Mouse (Mus musculus) neural tube, embryonic 10.5 days (tissue): ENCODE results near the gene Camta2.

ENCODE experiments used
- DNase-seq: peaks from one replicate; pipeline ENCODE4 v3.0.0-alpha.2; 2017; ENCODE audit warnings: low spot score; ENCODE audit errors: extremely low spot score

Camta2 gene

GRCm38 (mm10) chr11:70648512-70648911 lies 39.4 kb downstream of the Camta2 start:
- DNase-seq: no peak

- no peak for DNase-seq
Observed at GRCm38 (mm10) chr11:70647716-70648420, 40.0 kb downstream of the Camta2 start.

- peak; percentile 95 for DNase-seq
Observed at GRCm38 (mm10) chr11:70646691-70647650, 40.9 kb downstream of the Camta2 start, which contains the start of the genes Rnf167 and Slc25a11. Rnf167 (plus strand) TSS chr11:70647235. Slc25a11 (minus strand) TSS chr11:70647479.

GRCm38 (mm10) chr11:70646259-70646555 lies 41.7 kb downstream of the Camta2 start:
- DNase-seq: no peak

- no peak for DNase-seq
Observed at GRCm38 (mm10) chr11:70645461-70646258, 42.2 kb downstream of the Camta2 start.

- no peak for DNase-seq
Observed at GRCm38 (mm10) chr11:70644564-70645103, 43.3 kb downstream of the Camta2 start.

- no peak for DNase-seq
Observed at GRCm38 (mm10) chr11:70643051-70643450, 44.9 kb downstream of the Camta2 start.

- no peak for DNase-seq
Observed at GRCm38 (mm10) chr11:70641241-70641640, 46.7 kb downstream of the Camta2 start.

GRCm38 (mm10) chr11:70639976-70640375 lies 47.9 kb downstream of the Camta2 start:
- DNase-seq: no peak

GRCm38 (mm10) chr11:70638714-70639278 lies 49.1 kb downstream of the Camta2 start, which contains the start of gene Gp1ba:
Gp1ba (plus strand) TSS chr11:70639122.
- DNase-seq: no peak

GRCm38 (mm10) chr11:70638293-70638692 lies 49.6 kb downstream of the Camta2 start:
- no peak for DNase-seq

- DNase-seq: no peak
Observed at GRCm38 (mm10) chr11:70637764-70638163, 50.1 kb downstream of the Camta2 start.

GRCm38 (mm10) chr11:70635601-70636000 lies 52.3 kb downstream of the Camta2 start:
- DNase-seq: no peak

GRCm38 (mm10) chr11:70630129-70630528 lies 57.8 kb downstream of the Camta2 start:
- DNase-seq: no peak

GRCm38 (mm10) chr11:70629557-70629956 lies 58.3 kb downstream of the Camta2 start:
- no peak for DNase-seq

GRCm38 (mm10) chr11:70628431-70628830 lies 59.5 kb downstream of the Camta2 start:
- DNase-seq: no peak

GRCm38 (mm10) chr11:70626877-70627276 lies 61.0 kb downstream of the Camta2 start:
- no peak for DNase-seq

GRCm38 (mm10) chr11:70625473-70625872 lies 62.4 kb downstream of the Camta2 start:
- DNase-seq: peak; percentile 65

- no peak for DNase-seq
Observed at GRCm38 (mm10) chr11:70623053-70623742, 64.7 kb downstream of the Camta2 start.
